Mouse (Mus musculus) limb, embryonic 10.5 days (tissue): Measurements from ENCODE around the gene Ociad2. TPM values are rescaled to one million over a fixed set of nuclear protein-coding genes. Genes with fewer than 3 reads are reported as not detected.
A peak's percentile ranks its signal among the peaks of the same experiment; 100 is the strongest.
"Not testable (repeated sequence)": the region's sequence is repeated elsewhere in the genome, so short reads cannot be mapped to it uniquely, and the experiment has no call there.

Source experiments
- DNase-seq: peaks from one replicate; pipeline ENCODE4 v3.0.0-alpha.2; 2017; ENCODE audit warnings: low spot score
- H3K27ac ChIP-seq: fragments of 300-500 bp; sonication (generic); 2 replicates; pipeline ENCODE4 v1.5.1; 2016; ENCODE audit warnings: mild to moderate bottlenecking
- H3K27me3 ChIP-seq: fragments of 300-500 bp; sonication (generic); 2 replicates; pipeline ENCODE4 v1.6.1; 2016; ENCODE audit warnings: low read depth, mild to moderate bottlenecking; ENCODE audit not compliant: poor library complexity, severe bottlenecking
- H3K36me3 ChIP-seq: fragments of 300-500 bp; sonication (generic); 2 replicates; pipeline ENCODE4 v1.6.1; 2016; ENCODE audit warnings: mild to moderate bottlenecking, moderate library complexity
- H3K4me1 ChIP-seq: fragments of 300-500 bp; sonication (generic); 2 replicates; pipeline ENCODE4 v1.6.1; 2016
- H3K4me3 ChIP-seq: fragments of 300-500 bp; sonication (generic); 2 replicates; pipeline ENCODE4 v1.5.1; 2016; ENCODE audit warnings: mild to moderate bottlenecking, moderate library complexity
- H3K9me3 ChIP-seq: fragments of 300-500 bp; sonication (generic); replicated peaks from 2 replicates; pipeline ENCODE4 v1.6.1; 2016; ENCODE audit warnings: mild to moderate bottlenecking
- WGBS: fragments of 180-500 bp; shearing (Covaris S2); methylation state at CpG from one replicate; pipeline ENCODE4 v1.1.7; 2016; 5-methylcytosine and 5-hydroxymethylcytosine counted together
- polyA plus RNA-seq: library from polyadenylated mRNA; unstranded; fragments of >200 nt; fragmentation: Nextera tagmentation; extraction: Ambion mirVana; gene quantifications from 2 replicates; pipeline ENCODE4 v1.2.1, GENCODE M21; 2016

Ociad2 gene
- polyA plus RNA-seq, 1 experiment from 2014 or later = 6.0 TPM

DNA sequence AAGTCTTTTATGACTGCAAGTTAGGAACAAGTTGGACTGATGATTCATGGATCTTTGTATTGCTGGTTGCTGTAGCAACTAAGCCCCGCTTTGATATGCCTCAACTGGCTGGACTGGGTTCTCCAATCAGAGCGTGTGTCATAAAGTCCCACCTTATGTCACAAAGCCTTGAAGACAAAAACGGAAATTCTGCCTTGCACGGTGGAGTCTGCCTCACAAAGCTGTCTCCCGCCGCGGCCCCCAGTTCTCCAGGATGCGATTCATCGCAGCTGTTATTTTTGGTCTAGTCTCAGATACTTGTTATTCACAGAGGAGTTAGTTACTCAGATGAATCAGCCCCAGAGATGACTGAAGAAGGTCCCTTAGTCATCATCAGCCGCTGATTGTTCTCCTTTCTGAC, 3.5 kb upstream of the Ociad2 start:
- Histone ChIP-seq H3K27ac (no peak overlapping the region), H3K9me3 (no peaks in the 10 kb centered on the region), H3K4me1 (no peaks in the 10 kb centered on the region), H3K36me3 (no peaks in the 10 kb centered on the region), H3K27me3 (peaks cover 20% of the 10 kb centered on the region; the same call in 1 of the 2 replicates), H3K4me3 (no peak overlapping the region)
- WGBS = 90% methylated on average over 10 of the region's 10 CpGs
- no peak for DNase-seq

DNA sequence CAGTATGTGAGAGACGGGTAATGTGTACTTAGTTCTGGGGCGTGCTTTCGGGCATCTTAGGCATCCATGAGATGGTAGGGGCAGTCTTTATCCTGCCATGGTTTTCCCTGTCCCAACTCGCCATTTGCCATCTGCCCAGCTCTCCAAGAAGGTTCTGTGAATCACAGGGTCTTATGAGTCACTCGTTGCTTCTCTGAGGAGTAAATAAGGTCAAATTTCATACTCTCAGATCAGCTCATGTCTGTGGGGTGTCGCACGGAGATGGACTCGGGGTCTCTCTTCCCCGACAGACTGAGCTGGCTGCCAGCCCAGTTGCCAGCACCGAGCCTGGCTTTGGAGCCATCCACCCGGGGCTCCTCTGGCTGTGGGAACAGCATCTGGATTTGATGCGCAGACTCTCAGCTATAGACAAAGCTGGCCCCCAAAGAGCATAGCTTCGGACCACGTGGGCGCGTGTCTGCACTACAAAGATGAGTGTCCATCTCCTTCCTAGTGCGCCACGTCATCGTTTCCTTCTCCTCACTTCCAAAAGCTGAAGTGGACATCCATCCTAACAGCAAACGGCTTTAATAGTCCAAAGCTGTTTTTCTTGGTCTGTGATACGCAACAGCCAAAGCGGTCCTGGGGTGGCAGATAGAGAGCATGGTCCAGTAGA, 2.0 kb upstream of the Ociad2 start:
- peaks cover 25% of the 10 kb centered on the region; the same call in 1 of the 2 replicates for H3K27me3 ChIP-seq
- peaks cover 11% of the 10 kb centered on the region for H3K4me1 ChIP-seq
- H3K36me3 ChIP-seq = no peaks in the 10 kb centered on the region
- no peak overlapping the region for H3K27ac ChIP-seq
- 92% methylated on average over 22 of the region's 22 CpGs for WGBS
- H3K4me3 ChIP-seq = no peak overlapping the region
- DNase-seq = no peak
- H3K9me3 ChIP-seq = no peaks in the 10 kb centered on the region

- WGBS = 89% methylated on average over 9 of the region's 9 CpGs
- Histone ChIP-seq H3K36me3 (no peaks in the 10 kb centered on the region), H3K27ac (no peak overlapping the region), H3K9me3 (no peaks in the 10 kb centered on the region), H3K4me1 (peaks cover 28% of the 10 kb centered on the region), H3K4me3 (no peak overlapping the region), H3K27me3 (peaks cover 27% of the 10 kb centered on the region)
- DNase-seq = no peak
These were observed 777 bp downstream of the Ociad2 start for GRCm38 (mm10) chr5:73339779-73340722.

DNA sequence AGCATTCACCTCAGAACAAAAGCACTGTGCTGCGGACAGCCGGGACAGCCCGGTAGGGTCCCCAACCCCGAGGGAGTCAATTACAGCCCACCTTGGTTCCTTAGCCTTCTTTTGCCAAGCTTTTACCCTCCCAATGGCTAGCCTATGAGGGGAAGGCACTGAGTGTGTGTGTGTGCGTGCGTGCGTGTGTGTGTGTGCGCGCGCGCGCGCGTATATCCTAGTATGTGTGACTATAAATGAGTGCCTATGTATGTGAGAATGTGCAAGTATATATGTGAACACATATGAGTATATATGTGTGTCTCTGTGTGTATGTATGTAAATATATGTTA, 2.0 kb downstream of the Ociad2 start:
- peak overlapping the region; percentile 85 for H3K27ac ChIP-seq
- peak overlapping the region; percentile 74 for H3K4me3 ChIP-seq
- no peaks in the 10 kb centered on the region for H3K36me3 ChIP-seq
- H3K9me3 ChIP-seq = no peaks in the 10 kb centered on the region
- 54% methylated on average over 14 of the region's 14 CpGs for WGBS
- H3K4me1 ChIP-seq = peaks cover 31% of the 10 kb centered on the region
- DNase-seq = no peak
- peaks cover 27% of the 10 kb centered on the region for H3K27me3 ChIP-seq

DNA sequence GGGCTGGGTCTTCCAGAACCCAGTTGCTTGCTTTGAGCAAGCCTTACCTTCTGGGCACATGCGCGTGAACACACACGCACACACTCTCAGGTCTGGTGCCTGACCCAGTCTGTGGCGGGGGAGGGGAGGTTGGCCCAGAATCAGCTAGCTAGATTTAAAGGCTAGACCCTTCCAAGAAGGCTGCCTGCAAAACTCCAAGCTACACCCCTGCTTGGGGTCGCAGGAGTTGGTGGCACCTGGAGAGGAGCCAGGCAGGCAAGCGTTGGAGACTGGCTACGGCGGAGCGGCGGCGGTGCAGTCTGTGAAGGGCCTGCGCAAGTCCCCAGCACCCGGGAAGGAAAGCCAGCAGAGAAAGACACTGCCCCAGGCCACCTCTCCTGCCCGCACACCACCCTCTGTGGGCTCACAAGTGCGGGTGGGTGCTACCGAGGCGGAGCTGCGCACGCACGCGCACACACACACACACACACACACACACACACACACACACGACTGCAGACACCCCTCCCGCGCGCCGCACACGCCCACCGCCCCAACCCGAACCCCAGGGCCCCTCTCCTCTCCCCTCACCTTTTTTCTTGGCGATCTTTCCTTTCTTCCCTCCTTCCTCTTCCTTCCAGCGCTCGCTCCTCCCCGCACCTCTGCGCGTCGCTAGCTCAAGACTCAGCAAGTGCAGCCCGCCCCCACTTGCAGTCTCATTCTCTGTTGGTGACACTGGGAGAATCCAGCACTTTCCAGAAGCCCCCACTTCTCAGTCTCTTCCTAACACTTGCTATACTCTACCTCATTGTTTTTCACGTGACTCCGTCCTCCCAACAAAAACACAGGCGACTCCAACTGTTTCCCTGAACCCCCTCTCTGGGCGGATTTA, 2.6 kb downstream of the Ociad2 start:
- peak overlapping the region; percentile 85 for H3K27ac ChIP-seq
- peak; percentile 66 for DNase-seq
- H3K36me3 ChIP-seq = no peaks in the 10 kb centered on the region
- no peaks in the 10 kb centered on the region for H3K9me3 ChIP-seq
- peaks cover 27% of the 10 kb centered on the region for H3K27me3 ChIP-seq
- WGBS = 4% methylated on average over 41 of the region's 41 CpGs
- H3K4me1 ChIP-seq = peaks cover 31% of the 10 kb centered on the region
- H3K4me3 ChIP-seq = peak overlapping the region; percentile 74

GRCm38 (mm10) chr5:73336448-73336847, 4.4 kb downstream of the Ociad2 start:
- Histone ChIP-seq H3K27ac (no peak overlapping the region), H3K9me3 (no peaks in the 10 kb centered on the region), H3K4me1 (peaks cover 32% of the 10 kb centered on the region), H3K4me3 (no peak overlapping the region), H3K36me3 (no peaks in the 10 kb centered on the region), H3K27me3 (peaks cover 27% of the 10 kb centered on the region)
- 44% methylated on average over 5 of the region's 5 CpGs for WGBS
- no peak for DNase-seq

DNA sequence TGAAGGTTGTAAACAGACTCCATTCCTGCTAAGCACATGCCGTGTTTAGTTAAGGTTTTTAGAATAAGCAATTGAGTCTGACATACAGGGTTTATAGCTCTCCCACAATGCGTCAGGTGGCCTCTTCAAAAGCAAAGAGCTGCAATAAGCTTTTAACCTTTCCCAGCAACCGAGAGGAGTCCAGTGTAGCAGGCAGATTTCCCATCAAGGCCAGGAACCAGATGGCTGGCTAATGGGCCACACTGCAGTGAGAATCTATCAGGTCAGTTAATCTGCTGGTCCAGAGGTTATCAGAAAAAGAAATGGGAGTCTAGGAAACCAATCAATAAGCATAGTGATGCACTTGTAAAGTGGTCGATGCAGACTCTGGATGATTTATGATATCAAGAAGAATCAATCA, 9.8 kb downstream of the Ociad2 start:
- DNase-seq = no peak
- 14% methylated on average over 4 of the region's 4 CpGs for WGBS
- no peak overlapping the region for H3K27ac ChIP-seq
- H3K27me3 ChIP-seq = no peaks in the 10 kb centered on the region
- no peak overlapping the region for H3K4me3 ChIP-seq
- peaks cover 14% of the 10 kb centered on the region for H3K4me1 ChIP-seq
- H3K36me3 ChIP-seq = no peaks in the 10 kb centered on the region
- no peaks in the 10 kb centered on the region for H3K9me3 ChIP-seq

- no peaks in the 10 kb centered on the region for H3K27me3 ChIP-seq
- H3K27ac ChIP-seq = no peak overlapping the region
- H3K36me3 ChIP-seq = no peaks in the 10 kb centered on the region
- 80% methylated on average over 8 of the region's 8 CpGs for WGBS
- no peak overlapping the region for H3K4me3 ChIP-seq
- H3K9me3 ChIP-seq = no peaks in the 10 kb centered on the region
- no peaks in the 10 kb centered on the region for H3K4me1 ChIP-seq
- no peak for DNase-seq
These were observed 16.2 kb downstream of the Ociad2 start for GRCm38 (mm10) chr5:73324526-73325170.

DNA sequence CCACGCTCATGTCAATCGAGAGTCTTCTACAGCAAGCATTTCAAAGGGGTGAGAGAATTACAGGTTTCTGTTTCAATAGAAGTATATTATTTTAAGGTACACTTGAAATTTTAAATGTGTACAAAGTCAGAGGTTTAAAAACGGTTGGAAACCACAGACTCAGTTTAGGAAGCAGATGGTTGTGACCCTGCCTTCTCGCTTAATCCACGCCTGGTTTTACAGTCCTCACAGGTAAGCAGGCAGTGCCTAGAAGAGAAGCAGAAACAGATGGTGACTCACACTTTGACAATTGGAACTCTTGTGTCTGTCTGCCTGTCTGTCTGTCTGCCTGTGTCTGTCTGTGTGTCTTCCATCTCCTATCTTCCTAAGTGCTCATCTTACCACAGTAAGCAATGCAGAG, 17.2 kb downstream of the Ociad2 start:
- H3K36me3 ChIP-seq = no peaks in the 10 kb centered on the region
- no peak overlapping the region for H3K4me3 ChIP-seq
- no peaks in the 10 kb centered on the region for H3K4me1 ChIP-seq
- H3K9me3 ChIP-seq = no peaks in the 10 kb centered on the region
- no peaks in the 10 kb centered on the region for H3K27me3 ChIP-seq
- H3K27ac ChIP-seq = no peak overlapping the region
- 77% methylated on average over 5 of the region's 5 CpGs for WGBS
- DNase-seq = no peak

DNA sequence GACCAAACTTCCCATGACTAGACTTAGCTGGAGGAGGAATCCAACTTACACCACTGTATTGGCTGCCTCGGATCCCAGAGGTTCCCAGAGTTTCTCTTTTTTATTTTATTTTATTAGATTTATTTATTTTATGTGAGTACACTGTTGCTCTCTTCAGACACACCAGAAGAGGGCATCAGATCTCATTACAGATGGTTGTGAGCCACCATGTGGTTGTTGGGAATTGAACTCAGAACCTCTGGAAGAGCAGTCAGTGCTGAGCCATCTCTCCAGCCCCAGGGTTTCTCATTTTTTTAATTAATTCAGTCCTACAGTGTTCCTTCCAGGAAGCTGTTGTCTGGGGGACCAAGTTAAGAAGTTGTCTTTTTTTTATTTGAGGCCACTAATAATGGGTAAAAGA, 18.1 kb downstream of the Ociad2 start:
- not testable (repeated sequence) for H3K9me3 ChIP-seq, H3K36me3 ChIP-seq, H3K4me1 ChIP-seq, H3K4me3 ChIP-seq, DNase-seq, H3K27ac ChIP-seq, H3K27me3 ChIP-seq
- WGBS = 96% methylated on average over 1 of the region's 1 CpGs

- Histone ChIP-seq H3K4me1 (no peaks in the 10 kb centered on the region), H3K27me3 (no peaks in the 10 kb centered on the region), H3K4me3 (no peak overlapping the region), H3K9me3 (no peaks in the 10 kb centered on the region), H3K36me3 (peaks cover 34% of the 10 kb centered on the region), H3K27ac (no peak overlapping the region)
- DNase-seq = no peak
- 94% methylated on average over 5 of the region's 5 CpGs for WGBS
These were observed 21.5 kb downstream of the Ociad2 start for GRCm38 (mm10) chr5:73319306-73319705.

- Histone ChIP-seq H3K36me3 (peaks cover 78% of the 10 kb centered on the region), H3K27ac (no peak overlapping the region), H3K4me3 (no peak overlapping the region), H3K27me3 (no peaks in the 10 kb centered on the region), H3K4me1 (no peaks in the 10 kb centered on the region), H3K9me3 (no peaks in the 10 kb centered on the region)
- no peak for DNase-seq
- 98% methylated on average over 2 of the region's 2 CpGs for WGBS
These were observed 26.2 kb downstream of the Ociad2 start for GRCm38 (mm10) chr5:73314654-73315053.
